Mouse (Mus musculus) ES-Bruce4 (cell line): Measurements from ENCODE around the gene Tln1.

ENCODE experiments used
- CTCF ChIP-seq: IDR thresholded peaks from one replicate; pipeline ENCODE4 v1.8.1; 2011; ENCODE audit warnings: low read depth, low read length
- POLR2A ChIP-seq: IDR thresholded peaks from one replicate; pipeline ENCODE4 v1.8.1; 2011; ENCODE audit warnings: low read length; ENCODE audit not compliant: insufficient read depth

- no peak for TF ChIP-seq POLR2A
- no peak for TF ChIP-seq CTCF
Observed at GRCm38 (mm10) chr4:43513791-43514190, 48.7 kb downstream of the Tln1 start.
